Mouse (Mus musculus) midbrain, postnatal 0 days (tissue): ENCODE measurements around the gene Ggcx. TPM values are rescaled to one million over a fixed set of nuclear protein-coding genes. Genes with fewer than 3 reads are reported as not detected.

Experiments
- ATAC-seq: fragments of 200-750 bp; cut with Nextera tagmentation; 2 replicates; pipeline ENCODE4 v1.8.0; 2017; ENCODE audit warnings: moderate number of reproducible peaks, mild to moderate bottlenecking, moderate TSS enrichment, moderate library complexity; ENCODE audit not compliant: low FRiP score
- DNase-seq: peaks from one replicate; pipeline ENCODE4 v3.0.0-alpha.2; 2015; ENCODE audit warnings: low spot score
- H3K27ac ChIP-seq: fragments of 300-500 bp; sonication (generic); 2 replicates; pipeline ENCODE4 v1.5.1; 2014; ENCODE audit warnings: low read depth, mild to moderate bottlenecking, low read length, mixed read lengths
- H3K27me3 ChIP-seq: fragments of 300-500 bp; sonication (generic); 2 replicates; pipeline ENCODE4 v1.6.1; 2014; ENCODE audit warnings: low read length, control low read depth, mixed read lengths; ENCODE audit not compliant: insufficient read depth
- H3K36me3 ChIP-seq: fragments of 300-500 bp; sonication (generic); 2 replicates; pipeline ENCODE4 v1.6.1; 2014; ENCODE audit warnings: low read length, control low read depth, mixed read lengths; ENCODE audit not compliant: insufficient read depth
- H3K4me1 ChIP-seq: fragments of 300-500 bp; sonication (generic); 2 replicates; pipeline ENCODE4 v1.6.1; 2014; ENCODE audit warnings: mild to moderate bottlenecking, control low read depth, antibody characterized with exemption, low read length, mixed read lengths; ENCODE audit not compliant: insufficient read depth
- H3K4me2 ChIP-seq: fragments of 300-500 bp; sonication (generic); 2 replicates; pipeline ENCODE4 v1.6.1; 2014; ENCODE audit warnings: low read depth, mild to moderate bottlenecking, low read length, mixed read lengths; ENCODE audit not compliant: poor library complexity, severe bottlenecking
- H3K4me3 ChIP-seq: fragments of 300-500 bp; sonication (generic); 2 replicates; pipeline ENCODE4 v1.5.1; 2014; ENCODE audit warnings: low read depth, mild to moderate bottlenecking, low read length, moderate library complexity
- H3K9ac ChIP-seq: fragments of 300-500 bp; sonication (generic); replicated peaks from 2 replicates; pipeline ENCODE4 v1.6.1; 2014; ENCODE audit warnings: mild to moderate bottlenecking, low read length, moderate library complexity, mixed read lengths; ENCODE audit not compliant: poor library complexity, severe bottlenecking
- H3K9me3 ChIP-seq: fragments of 300-500 bp; sonication (generic); 2 replicates; pipeline ENCODE4 v1.6.1; 2016; ENCODE audit warnings: low read length, control low read depth
- CTCF ChIP-seq: IDR thresholded peaks from 2 replicates; pipeline ENCODE4 v1.5.1; 2016; ENCODE audit warnings: antibody characterized with exemption, mild to moderate bottlenecking
- WGBS: fragments of 180-500 bp; shearing (Covaris S2); extraction: QIAGEN DNeasy Blood & Tissue Kit; methylation state at CpG from one replicate; pipeline ENCODE4 v1.1.7; 2014; 5-methylcytosine and 5-hydroxymethylcytosine counted together
- polyA plus RNA-seq: library from polyadenylated mRNA; unstranded; fragments of >200 nt; fragmentation: Nextera tagmentation; extraction: Ambion mirVana; gene quantifications from 2 replicates; pipeline ENCODE4 v1.2.1, GENCODE M21; 2015
- total RNA-seq: library from RNA; depleted of rRNA; stranded (reverse); fragments of >200 nt; gene quantifications from 2 replicates; pipeline ENCODE4 v1.2.3, GENCODE M21; 2014

Gene Ggcx
- total and polyA plus RNA-seq, 2 experiments from 2014 or later = 10.7 to 18.8 TPM

- Histone ChIP-seq H3K4me2 (peak overlapping the region; percentile 69), H3K4me1 (peaks cover 12% of the 10 kb centered on the region; the same call in 1 of the 2 replicates), H3K27me3 (no peaks in the 10 kb centered on the region), H3K9ac (peak overlapping the region; percentile 100), H3K27ac (peak overlapping the region; percentile 99), H3K4me3 (peak overlapping the region; percentile 86), H3K36me3 (peaks cover 14% of the 10 kb centered on the region), H3K9me3 (no peaks in the 10 kb centered on the region)
- DNase-seq (peak; percentile 95), ATAC-seq (peak; percentile 67)
- TF ChIP-seq CTCF = no peak
- under 1% methylated on average over 52 of the region's 57 CpGs for WGBS
Measured at GRCm38 (mm10) chr6:72438862-72439354, 24.8 kb downstream of the Ggcx start.

GRCm38 (mm10) chr6:72439355-72440185 is 25.5 kb downstream of the Ggcx start, which contains the start of gene Mat2a:
Gene Mat2a, minus strand, starts transcription at chr6:72439558.
- peaks cover 12% of the 10 kb centered on the region; the same call in 1 of the 2 replicates for H3K4me1 ChIP-seq
- TF ChIP-seq CTCF = peak; percentile 83
- H3K4me2 ChIP-seq = peak within 1 kb of the TSS; percentile 69
- H3K4me3 ChIP-seq = peak within 1 kb of the TSS; percentile 86
- no peaks in the 10 kb centered on the region for H3K9me3 ChIP-seq
- H3K27me3 ChIP-seq = no peaks in the 10 kb centered on the region
- peak within 1 kb of the TSS; percentile 100 for H3K9ac ChIP-seq
- ATAC-seq (peak; percentile 90), DNase-seq (peak; percentile 96)
- H3K27ac ChIP-seq = peak within 1 kb of the TSS; percentile 99
- under 1% methylated on average over 66 of the region's 77 CpGs for WGBS
- peaks cover 11% of the 10 kb centered on the region for H3K36me3 ChIP-seq

- peak overlapping the region; percentile 69 for H3K4me2 ChIP-seq
- no peak for TF ChIP-seq CTCF
- no peaks in the 10 kb centered on the region for H3K9me3 ChIP-seq
- peaks cover 7% of the 10 kb centered on the region for H3K36me3 ChIP-seq
- H3K27me3 ChIP-seq = no peaks in the 10 kb centered on the region
- ATAC-seq (no peak), DNase-seq (no peak)
- peak overlapping the region; percentile 86 for H3K4me3 ChIP-seq
- peak overlapping the region; percentile 99 for H3K27ac ChIP-seq
- peak overlapping the region; percentile 100 for H3K9ac ChIP-seq
- peaks cover 12% of the 10 kb centered on the region; the same call in 1 of the 2 replicates for H3K4me1 ChIP-seq
- WGBS = 5% methylated on average over 17 of the region's 17 CpGs
Measured at GRCm38 (mm10) chr6:72440186-72440990, 26.3 kb downstream of the Ggcx start.

GRCm38 (mm10) chr6:72442921-72443604 is 29.0 kb downstream of the Ggcx start:
- 76% methylated on average over 1 of the region's 1 CpGs for WGBS
- Histone ChIP-seq H3K4me3 (no peak overlapping the region), H3K9ac (no peak overlapping the region), H3K36me3 (no peaks in the 10 kb centered on the region), H3K9me3 (no peaks in the 10 kb centered on the region), H3K27ac (no peak overlapping the region), H3K27me3 (no peaks in the 10 kb centered on the region), H3K4me2 (no peak overlapping the region), H3K4me1 (peaks cover 12% of the 10 kb centered on the region; the same call in 1 of the 2 replicates)
- no peak for TF ChIP-seq CTCF
- no peak for DNase-seq
- no peak for ATAC-seq

GRCm38 (mm10) chr6:72445011-72445410 is 30.9 kb downstream of the Ggcx start:
- H3K36me3 ChIP-seq = no peaks in the 10 kb centered on the region
- TF ChIP-seq CTCF = no peak
- no peak overlapping the region for H3K4me3 ChIP-seq
- no peak overlapping the region for H3K4me2 ChIP-seq
- DNase-seq (no peak), ATAC-seq (no peak)
- H3K4me1 ChIP-seq = peaks cover 12% of the 10 kb centered on the region; the same call in 1 of the 2 replicates
- H3K27me3 ChIP-seq = no peaks in the 10 kb centered on the region
- no peak overlapping the region for H3K27ac ChIP-seq
- no peak overlapping the region for H3K9ac ChIP-seq
- H3K9me3 ChIP-seq = no peaks in the 10 kb centered on the region
